8 mouse cellular contexts compared by ENCODE assay signal in genomic region chr13:22028673-22029460, GRCm38 (mm10). TPM values are rescaled to one million over a fixed set of nuclear protein-coding genes. Genes with fewer than 3 reads are reported as not detected.
A peak's percentile ranks its signal among the peaks of the same experiment; 100 is the strongest.
DNase-seq lines count a peak whose midpoint lies in the region; ATAC-seq lines count a peak whose summit lies in the region.

No protein-coding gene starts in this region.

- H3K27me3 ChIP-seq in heart, embryonic 13.5 days (replicated peaks), result no peaks in the 10 kb centered on the region
- H3K27me3 ChIP-seq in liver, embryonic 12.5 days (replicated peaks), result no peaks in the 10 kb centered on the region
- H3K27me3 ChIP-seq in splenic B cell, adult 2 months (ENCODE audit: control insufficient read depth, insufficient read depth, low read length, poor library complexity, severe bottlenecking), result no peaks in the 10 kb centered on the region

- ATAC-seq in erythroid progenitor cell, adult 5-6 weeks (replicated peaks; ENCODE audit: low FRiP score, poor library complexity, severe bottlenecking), result peak; percentile 87
- ATAC-seq in heart, embryonic 13.5 days (ENCODE audit: extremely low read depth, insufficient number of reproducible peaks, low FRiP score, low TSS enrichment), result peak; percentile 80
- ATAC-seq in liver, embryonic 12.5 days, result peak; percentile 79

- WGBS in heart, embryonic 13.5 days, result 1% methylated on average over 40 of the region's 40 CpGs
- 1% methylated on average over 40 of the region's 40 CpGs for WGBS in liver, embryonic 12.5 days (ENCODE audit: insufficient replicate concordance)

- H3K4me2 ChIP-seq in heart, embryonic 13.5 days, result peak overlapping the region; percentile 70
- H3K4me2 ChIP-seq in liver, embryonic 12.5 days, result peak overlapping the region; percentile 76

- H3K9me3 ChIP-seq in heart, embryonic 13.5 days, result no peaks in the 10 kb centered on the region
- H3K9me3 ChIP-seq in liver, embryonic 12.5 days (replicated peaks), result no peaks in the 10 kb centered on the region

- no peaks in the 10 kb centered on the region for H3K4me1 ChIP-seq in brown adipose tissue, adult 24 weeks (ENCODE audit: control insufficient read depth, insufficient read depth, insufficient read length, low read length)
- H3K4me1 ChIP-seq in heart, embryonic 13.5 days, result peaks cover 16% of the 10 kb centered on the region
- peaks cover 45% of the 10 kb centered on the region for H3K4me1 ChIP-seq in liver, embryonic 12.5 days

- peak overlapping the region; percentile 64 for H3K27ac ChIP-seq in brown adipose tissue, adult 24 weeks (replicated peaks; ENCODE audit: low read depth, low read length)
- H3K27ac ChIP-seq in heart, embryonic 13.5 days (replicated peaks), result peak overlapping the region; percentile 77
- H3K27ac ChIP-seq in liver, embryonic 12.5 days, result peak overlapping the region; percentile 92

- H3K36me3 ChIP-seq in heart, embryonic 13.5 days, result no peaks in the 10 kb centered on the region
- no peaks in the 10 kb centered on the region for H3K36me3 ChIP-seq in liver, embryonic 12.5 days
- no peaks in the 10 kb centered on the region for H3K36me3 ChIP-seq in splenic B cell, adult 2 months (ENCODE audit: control insufficient read depth, insufficient read depth, low read length, poor library complexity, severe bottlenecking)

- peak; percentile 90 for DNase-seq in CD4-positive helper T cell, adult 2 months (ENCODE audit: low read depth, low spot score)
- DNase-seq in kidney, postnatal 10 days, result peak; percentile 97
- DNase-seq in naive thymus-derived CD4-positive, alpha-beta T cell, adult 2 months (ENCODE audit: low read depth), result peak; percentile 95
- DNase-seq in splenic B cell, adult 2 months (ENCODE audit: low read depth, low spot score), result peak; percentile 96

- peak overlapping the region; percentile 84 for H3K9ac ChIP-seq in heart, embryonic 13.5 days
- H3K9ac ChIP-seq in liver, embryonic 12.5 days, result peak overlapping the region; percentile 78

- H3K4me3 ChIP-seq in brown adipose tissue, adult 24 weeks (ENCODE audit: insufficient read depth, low read depth, low read length), result peak overlapping the region; percentile 94
- H3K4me3 ChIP-seq in heart, embryonic 13.5 days, result peak overlapping the region; percentile 61
- peak overlapping the region; percentile 67 for H3K4me3 ChIP-seq in liver, embryonic 12.5 days

RNA-seq across cellular contexts. Expression of gene Hist1h2ah, which starts 6.5 kb away (rescaled TPM):
- polyA plus RNA-seq in brown adipose tissue, adult 24 weeks (2012; ENCODE audit: insufficient read depth, insufficient read length, missing spikeins), result not detected in 2 replicates
- total RNA-seq in erythroid progenitor cell, adult 5-6 weeks (2015; ENCODE audit: low replicate concordance), result 4.6 TPM in 1 of 2 replicates, not detected in the other
- 2,615 and 4,600 TPM in 2 replicates for total RNA-seq in erythroid progenitor cell, adult 5-6 weeks (2017; ENCODE audit: low replicate concordance)
- 4.1 and 11.0 TPM in 2 replicates for polyA plus RNA-seq in heart, embryonic 13.5 days (2015; fragmentation: Nextera tagmentation; extraction: Ambion mirVana)
- polyA plus RNA-seq in liver, embryonic 12.5 days (2016; fragmentation: Nextera tagmentation; extraction: Ambion mirVana), result 9.3 and 17.8 TPM in 2 replicates

RNA-seq across cellular contexts. Expression of gene Hist1h2bk, which starts 6.8 kb away (rescaled TPM):
- not detected in 2 replicates for polyA plus RNA-seq in brown adipose tissue, adult 24 weeks (2012; ENCODE audit: insufficient read depth, insufficient read length, missing spikeins)
- 206 and 707 TPM in 2 replicates for total RNA-seq in erythroid progenitor cell, adult 5-6 weeks (2015; ENCODE audit: low replicate concordance)
- 2,593 and 2,906 TPM in 2 replicates for total RNA-seq in erythroid progenitor cell, adult 5-6 weeks (2017; ENCODE audit: low replicate concordance)
- polyA plus RNA-seq in heart, embryonic 13.5 days (2015; fragmentation: Nextera tagmentation; extraction: Ambion mirVana), result 3.1 and 3.4 TPM in 2 replicates
- 4.4 and 4.8 TPM in 2 replicates for polyA plus RNA-seq in liver, embryonic 12.5 days (2016; fragmentation: Nextera tagmentation; extraction: Ambion mirVana)

RNA-seq across cellular contexts. Expression of gene Hist1h4i, which starts 12.3 kb away (rescaled TPM):
- polyA plus RNA-seq in brown adipose tissue, adult 24 weeks (2012; ENCODE audit: insufficient read depth, insufficient read length, missing spikeins), result 1.9 and 6.6 TPM in 2 replicates
- 116 and 173 TPM in 2 replicates for total RNA-seq in erythroid progenitor cell, adult 5-6 weeks (2015; ENCODE audit: low replicate concordance)
- total RNA-seq in erythroid progenitor cell, adult 5-6 weeks (2017; ENCODE audit: low replicate concordance), result 364 and 489 TPM in 2 replicates
- polyA plus RNA-seq in heart, embryonic 13.5 days (2015; fragmentation: Nextera tagmentation; extraction: Ambion mirVana), result 10.8 and 11.3 TPM in 2 replicates
- 44.1 and 49.4 TPM in 2 replicates for polyA plus RNA-seq in liver, embryonic 12.5 days (2016; fragmentation: Nextera tagmentation; extraction: Ambion mirVana)

RNA-seq across cellular contexts. Expression of gene Hist1h2ag, which starts 13.9 kb away (rescaled TPM):
- polyA plus RNA-seq in brown adipose tissue, adult 24 weeks (2012; ENCODE audit: insufficient read depth, insufficient read length, missing spikeins), result not detected in 2 replicates
- 142 and 172 TPM in 2 replicates for total RNA-seq in erythroid progenitor cell, adult 5-6 weeks (2015; ENCODE audit: low replicate concordance)
- 3,967 and 4,951 TPM in 2 replicates for total RNA-seq in erythroid progenitor cell, adult 5-6 weeks (2017; ENCODE audit: low replicate concordance)
- 15.8 and 19.9 TPM in 2 replicates for polyA plus RNA-seq in heart, embryonic 13.5 days (2015; fragmentation: Nextera tagmentation; extraction: Ambion mirVana)
- 24.0 and 28.2 TPM in 2 replicates for polyA plus RNA-seq in liver, embryonic 12.5 days (2016; fragmentation: Nextera tagmentation; extraction: Ambion mirVana)

RNA-seq across cellular contexts. Expression of gene Hist1h2bj, which starts 14.1 kb away (rescaled TPM):
- polyA plus RNA-seq in brown adipose tissue, adult 24 weeks (2012; ENCODE audit: insufficient read depth, insufficient read length, missing spikeins), result not detected in 2 replicates
- total RNA-seq in erythroid progenitor cell, adult 5-6 weeks (2015; ENCODE audit: low replicate concordance), result 153 and 245 TPM in 2 replicates
- 1,461 and 1,550 TPM in 2 replicates for total RNA-seq in erythroid progenitor cell, adult 5-6 weeks (2017; ENCODE audit: low replicate concordance)
- 3.9 and 5.9 TPM in 2 replicates for polyA plus RNA-seq in heart, embryonic 13.5 days (2015; fragmentation: Nextera tagmentation; extraction: Ambion mirVana)
- polyA plus RNA-seq in liver, embryonic 12.5 days (2016; fragmentation: Nextera tagmentation; extraction: Ambion mirVana), result 14.5 and 17.1 TPM in 2 replicates

Comparison
In these comparisons a context has a peak if more than half of its experiments do, and no peak if none do; other contexts are left out.
1. Peak in every context shown above with its lines: DNase-seq, ATAC-seq, H3K4me3 ChIP-seq and H3K27ac ChIP-seq.